Mouse (Mus musculus) CH12.LX (cell line): Measurements from ENCODE around the gene Hnrnpul1.

Experiments used
- BHLHE40 ChIP-seq: IDR thresholded peaks from 2 replicates; pipeline ENCODE4 v1.6.1; 2011; ENCODE audit warnings: mild to moderate bottlenecking, low read depth, low read length, improper control_type of control experiment
- CHD2 ChIP-seq: IDR thresholded peaks from 2 replicates; pipeline ENCODE4 v1.6.1; 2011; ENCODE audit warnings: low read length, improper control_type of control experiment
- CTCF ChIP-seq, 2 experiments: IDR thresholded peaks in 1 of 2; conservative IDR thresholded peaks in 1 of 2; 2 replicates each; pipeline ENCODE4 v1.5.1; 2011 to 2012; ENCODE audit warnings: low read depth in 2 of 2, low read length in 2 of 2, improper control_type of control experiment in 1 of 2, inconsistent platforms in 1 of 2, mild to moderate bottlenecking in 1 of 2, moderate library complexity in 1 of 2
- E2F4 ChIP-seq: IDR thresholded peaks from 2 replicates; pipeline ENCODE4 v1.6.1; 2011; ENCODE audit warnings: low read depth, low read length, improper control_type of control experiment; ENCODE audit not compliant: insufficient replicate concordance
- EP300 ChIP-seq: IDR thresholded peaks from 2 replicates; pipeline ENCODE4 v1.6.1; 2011; ENCODE audit warnings: low read length, improper control_type of control experiment
- HCFC1 ChIP-seq: IDR thresholded peaks from 2 replicates; pipeline ENCODE4 v1.6.1; 2012; ENCODE audit warnings: low read depth, mild to moderate bottlenecking, inconsistent platforms, low read length, improper control_type of control experiment
- JUND ChIP-seq: conservative IDR thresholded peaks from 2 replicates; pipeline ENCODE4 v1.6.1; 2011; ENCODE audit warnings: low read depth, low read length, improper control_type of control experiment
- MAX ChIP-seq: IDR thresholded peaks from 2 replicates; pipeline ENCODE4 v1.6.1; 2011; ENCODE audit warnings: low read length, improper control_type of control experiment
- PAX5 ChIP-seq: IDR thresholded peaks from 2 replicates; pipeline ENCODE4 v1.6.1; 2012; ENCODE audit warnings: low read length, inconsistent platforms, mixed read lengths
- POLR2A ChIP-seq: IDR thresholded peaks from 2 replicates; pipeline ENCODE4 v1.6.1; 2011; ENCODE audit warnings: low read depth, mild to moderate bottlenecking, improper control_type of control experiment, low read length
- RAD21 ChIP-seq: IDR thresholded peaks from 2 replicates; pipeline ENCODE4 v1.6.1; 2011; ENCODE audit warnings: low read depth, mild to moderate bottlenecking, low read length, improper control_type of control experiment, moderate library complexity
- SIN3A ChIP-seq: IDR thresholded peaks from 2 replicates; pipeline ENCODE4 v1.6.1; 2012; ENCODE audit warnings: low read length, improper control_type of control experiment, inconsistent platforms
- USF2 ChIP-seq: conservative IDR thresholded peaks from 2 replicates; pipeline ENCODE4 v1.6.1; 2011; ENCODE audit warnings: low read depth, low read length, improper control_type of control experiment

GRCm38 (mm10) chr7:25738277-25738676 is 16.3 kb downstream of the Hnrnpul1 start:
- TF ChIP-seq POLR2A (no peak), CTCF (conservative IDR thresholded peaks at IDR 0.05 in 1 of 2, IDR thresholded peaks at IDR 0.05 in 1 of 2; ENCODE audit: low read depth in 2 of 2, low read length in 2 of 2) (no peak), CHD2 (no peak), USF2 (no peak), SIN3A (no peak), E2F4 (no peak), MAX (no peak), BHLHE40 (no peak), EP300 (no peak), RAD21 (no peak), HCFC1 (no peak), JUND (no peak), PAX5 (no peak)
